Comparison of ENCODE assay signal across 11 mouse cellular contexts in the genomic region with DNA sequence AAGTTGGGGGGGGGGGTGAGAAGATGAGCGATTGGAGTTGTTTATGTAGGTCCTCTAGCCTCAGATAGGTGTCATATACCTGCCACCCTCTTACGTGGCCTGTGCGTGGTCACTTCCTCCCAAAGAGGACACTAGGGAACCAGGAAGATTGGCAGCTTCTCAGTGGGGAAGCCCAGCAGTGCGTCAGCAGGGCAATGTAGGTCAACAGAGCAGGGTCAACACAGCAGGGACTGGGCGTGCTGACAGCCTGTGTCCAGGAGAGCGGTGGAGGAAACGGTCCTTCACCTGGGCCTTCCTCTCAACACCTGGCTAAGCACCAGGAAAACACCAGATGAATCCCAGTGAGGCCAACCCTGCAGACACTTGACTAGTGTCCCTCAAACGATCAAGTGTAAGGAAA.
DNase-seq lines count a peak whose midpoint lies in the region; ATAC-seq and TF ChIP-seq lines count a peak whose summit lies in the region.
"Had no signal": no experiment of that assay in that cellular context is flagged by ENCODE, and none has a peak within 500 bp of the region (broad histone marks: within the 10 kb centered on the region; RNA-seq: fewer than 3 reads in every experiment).

No protein-coding gene starts in this region.

- H3K4me3 ChIP-seq in lung, postnatal 0 days (ENCODE audit: low read depth, low read length) = no peak overlapping the region

- no peaks in the 10 kb centered on the region for H3K36me3 ChIP-seq in lung, postnatal 0 days (ENCODE audit: insufficient read depth, low read length)

- WGBS in lung, postnatal 0 days = 24% methylated on average over 8 of the region's 8 CpGs

- no peak overlapping the region for H3K27ac ChIP-seq in lung, postnatal 0 days (ENCODE audit: low read length)

- no peaks in the 10 kb centered on the region for H3K27me3 ChIP-seq in lung, postnatal 0 days (replicated peaks; ENCODE audit: insufficient read depth, low read length)

- 0 out of 2 replicates have a peak, but pooled peaks cover 2% of the 10 kb centered on the region for H3K4me1 ChIP-seq in lung, postnatal 0 days (ENCODE audit: insufficient read depth, low read depth, low read length)

- intact Hi-C loops in left cerebral cortex, postnatal 4 days (cut with DNase I) = no loop called here

- TF ChIP-seq EP300 in lung, postnatal 0 days (IDR thresholded peaks at IDR 0.05) = no peak

- no peak for TF ChIP-seq CTCF in lung, postnatal 0 days (IDR thresholded peaks at IDR 0.05)

- no peaks in the 10 kb centered on the region for H3K9me3 ChIP-seq in lung, postnatal 0 days (ENCODE audit: low read length)

- ATAC-seq in lung, postnatal 0 days = peak; percentile 85
- ATAC-seq: midbrain, embryonic 16.5 days had no signal

- H3K9ac ChIP-seq in lung, postnatal 0 days (replicated peaks; ENCODE audit: low read depth) = no peak overlapping the region

- H3K4me2 ChIP-seq in lung, postnatal 0 days (replicated peaks; ENCODE audit: low read depth, low read length) = no peak overlapping the region

- peak; percentile 7 to 9 for DNase-seq in cerebellum, postnatal 14 days
- DNase-seq in cerebellum, adult 11 months = no peak
- DNase-seq in adrenal gland, postnatal 10 days = peak; percentile 75
- DNase-seq in kidney, postnatal 25 days = peak; percentile 19 to 78
- DNase-seq in lung, postnatal 0 days (ENCODE audit: low spot score) = peak; percentile 65
- DNase-seq in left cerebral cortex, adult 8-10 months (ENCODE audit: low spot score in 2 of 2) = no peak
- no peak for DNase-seq in left cerebral cortex, adult 11 months (ENCODE audit: low spot score)
- no peak for DNase-seq in left cerebral cortex, postnatal 4 days
- DNase-seq: gastrocnemius, postnatal 14 days; heart, postnatal 10 days had no signal

Comparison
In these comparisons a context has a peak if more than half of its experiments do, and no peak if none do; other contexts are left out.
1. DNase-seq: peak in cerebellum, postnatal 14 days (2 of 2), adrenal gland, postnatal 10 days (single experiment), kidney, postnatal 25 days (2 of 2) and lung, postnatal 0 days (single experiment); none in cerebellum, adult 11 months (single experiment), left cerebral cortex, adult 8-10 months (0 of 2), left cerebral cortex, adult 11 months (single experiment) and left cerebral cortex, postnatal 4 days (single experiment).